Mouse (Mus musculus): ENCODE results near the gene Rhoh.

DNA sequence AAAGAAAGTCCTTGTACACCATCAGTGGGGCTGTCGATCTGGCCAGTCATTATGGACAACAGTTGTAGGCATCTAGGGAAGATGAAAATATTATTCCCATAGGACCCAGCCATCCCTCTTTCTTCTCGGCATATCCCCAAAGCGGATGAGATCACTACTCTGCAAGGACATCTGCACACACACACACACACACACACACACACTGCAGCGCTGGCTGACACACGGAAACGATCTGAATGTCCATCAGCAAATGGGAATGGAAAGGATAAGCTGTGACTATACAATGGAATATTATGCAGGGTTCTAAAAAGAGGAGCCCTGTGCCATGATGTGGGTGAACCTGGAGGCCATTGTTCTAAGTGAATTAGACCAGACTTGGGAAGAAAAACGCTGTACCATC, 13.4 kb upstream of the Rhoh start:
- TF ChIP-seq CTCF (IDR thresholded peaks at IDR 0.05) (no peak), EP300 (IDR thresholded peaks at IDR 0.05) (no peak)

Measured in lung, postnatal 0 days (tissue).